Mouse (Mus musculus) megakaryocyte-erythroid progenitor cell, adult 5 weeks (primary cell): ENCODE results near the gene Vmn1r101. TPM values are rescaled to one million over a fixed set of nuclear protein-coding genes. Genes with fewer than 3 reads are reported as not detected.

Source experiments
- polyA plus RNA-seq: library from polyadenylated mRNA; stranded (reverse); fragments of >175 nt; gene quantifications from 2 replicates; pipeline ENCODE4 v1.2.3, GENCODE M21; 2012

Gene Vmn1r101
- polyA plus RNA-seq = not detected in 2 replicates

GRCm38 (mm10) chr7:20442493-20442892 is at the start of gene Vmn1r101:
Gene Vmn1r101, minus strand, starts transcription at chr7:20442593.

GRCm38 (mm10) chr7:20474825-20475224 is 32.4 kb upstream of the Vmn1r101 start, which contains the start of gene Gm10670:
Gene Gm10670, minus strand, starts transcription at chr7:20474925.

GRCm38 (mm10) chr7:20417642-20418041 is 24.8 kb downstream of the Vmn1r101 start, which contains the start of gene Vmn1r100:
Gene Vmn1r100, plus strand, starts transcription at chr7:20417942.

Other genes with a start within 250 kb of the Vmn1r101 start
- gene Vmn1r95, start 248.9 kb downstream of the Vmn1r101 start, polyA plus RNA-seq = not detected in 2 replicates
- not detected in 2 replicates for gene Gm6164, start 237.0 kb downstream of the Vmn1r101 start, polyA plus RNA-seq
- gene Gm4498, start 208.8 kb downstream of the Vmn1r101 start, polyA plus RNA-seq = not detected in 2 replicates
- not detected in 2 replicates for gene Gm5890, start 179.8 kb downstream of the Vmn1r101 start, polyA plus RNA-seq
- not detected in 2 replicates for gene Gm4133, start 108.5 kb downstream of the Vmn1r101 start, polyA plus RNA-seq
- gene Gm5728, start 67.2 kb downstream of the Vmn1r101 start, polyA plus RNA-seq = not detected in 2 replicates
- gene Vmn1r100, start 24.7 kb downstream of the Vmn1r101 start, polyA plus RNA-seq = not detected in 2 replicates
- not detected in 2 replicates for gene Gm10670, start 32.3 kb upstream of the Vmn1r101 start, polyA plus RNA-seq
- gene Vmn1r103, start 67.9 kb upstream of the Vmn1r101 start, polyA plus RNA-seq = not detected in 2 replicates
- gene Vmn1r104, start 91.2 kb upstream of the Vmn1r101 start, polyA plus RNA-seq = not detected in 2 replicates
- not detected in 2 replicates for gene Gm5726, start 103.2 kb upstream of the Vmn1r101 start, polyA plus RNA-seq
- gene Gm4141, start 133.6 kb upstream of the Vmn1r101 start, polyA plus RNA-seq = not detected in 2 replicates
- gene Gm4513, start 156.4 kb upstream of the Vmn1r101 start, polyA plus RNA-seq = not detected in 2 replicates
- gene Vmn1r107, start 226.3 kb upstream of the Vmn1r101 start, polyA plus RNA-seq = not detected in 2 replicates